Mouse (Mus musculus): ENCODE data around the gene Rcl1. TPM values are rescaled to one million over a fixed set of nuclear protein-coding genes. Genes with fewer than 3 reads are reported as not detected.

The Rcl1 gene
- polyA plus RNA-seq, 1 experiment = 19.6 TPM

- DNase-seq (ENCODE audit: low read depth) = no peak
These were observed 50.3 kb downstream of the Rcl1 start for GRCm38 (mm10) chr19:29151443-29151842.

GRCm38 (mm10) chr19:29155552-29155951 lies 54.4 kb downstream of the Rcl1 start:
- DNase-seq (ENCODE audit: low read depth) = no peak

DNA sequence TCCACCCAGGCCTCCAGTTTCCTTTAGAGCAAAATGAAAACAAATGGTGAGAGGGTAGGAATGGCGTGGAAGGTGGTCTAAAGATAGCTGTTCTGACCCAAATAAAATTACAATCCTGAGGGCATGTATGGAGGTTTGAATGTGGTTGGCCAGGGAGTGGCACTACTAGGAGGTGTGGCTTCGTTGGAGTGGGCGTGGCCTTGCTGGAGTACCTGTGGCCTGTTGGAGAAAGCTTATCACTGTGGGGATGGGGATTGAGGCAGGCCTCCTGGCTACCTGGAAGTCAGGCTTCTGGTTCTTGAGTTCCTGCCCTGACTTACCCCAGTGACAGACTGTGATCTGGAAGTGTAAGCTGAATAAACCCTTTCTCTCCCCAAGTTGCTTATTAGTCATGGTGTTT lies 55.2 kb downstream of the Rcl1 start:
- DNase-seq (ENCODE audit: low read depth) = no peak

DNA sequence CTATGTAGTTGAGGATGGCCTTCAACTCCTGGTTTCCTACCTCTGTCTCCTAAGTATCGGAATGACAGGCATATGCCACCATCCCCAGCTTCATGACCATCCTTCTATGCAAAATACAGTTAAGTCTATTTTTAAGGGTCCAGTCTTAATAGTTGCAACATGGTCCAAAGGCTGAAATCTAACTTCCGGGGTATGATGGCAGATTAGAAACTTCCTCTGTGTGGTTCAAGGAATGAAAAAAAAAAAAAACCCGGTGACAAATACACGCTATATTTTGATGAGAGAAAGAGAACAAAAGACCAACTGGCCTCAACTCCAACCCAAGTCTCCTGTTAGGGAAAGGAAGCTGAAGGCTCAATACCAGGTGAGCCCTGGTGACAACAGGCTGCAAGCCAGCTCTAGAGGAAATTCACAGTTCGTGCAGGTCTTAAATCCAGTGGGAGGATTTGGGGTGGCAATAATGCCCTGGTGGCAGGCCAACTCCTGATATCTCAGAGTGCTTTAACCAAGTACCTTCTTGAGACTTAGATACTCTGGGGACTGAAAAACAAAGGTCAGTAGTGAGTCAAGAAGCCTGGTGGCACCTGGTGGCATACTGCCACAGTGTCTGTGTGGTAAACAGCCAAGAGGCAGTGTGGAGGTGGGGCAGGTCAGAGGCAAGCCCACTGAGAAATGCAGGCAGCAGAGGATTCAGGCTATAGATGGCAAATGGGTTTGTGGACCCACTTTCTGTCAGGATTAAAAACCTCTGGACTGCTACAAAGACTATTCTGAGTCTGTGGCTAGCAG lies 56.7 kb downstream of the Rcl1 start:
- DNase-seq (ENCODE audit: low read depth) = no peak

- no peak for DNase-seq (ENCODE audit: low read depth)
These were observed 57.3 kb downstream of the Rcl1 start for GRCm38 (mm10) chr19:29158486-29158885.

- DNase-seq (ENCODE audit: low read depth) = no peak
These were observed 62.8 kb downstream of the Rcl1 start for GRCm38 (mm10) chr19:29163817-29164527.

GRCm38 (mm10) chr19:29164528-29165166 lies 63.5 kb downstream of the Rcl1 start:
- no peak for DNase-seq (ENCODE audit: low read depth)

- DNase-seq (ENCODE audit: low read depth) = no peak
These were observed 66.8 kb downstream of the Rcl1 start for GRCm38 (mm10) chr19:29167938-29168337.

- no peak for DNase-seq (ENCODE audit: low read depth)
These were observed 79.2 kb downstream of the Rcl1 start for GRCm38 (mm10) chr19:29180336-29180735.

DNA sequence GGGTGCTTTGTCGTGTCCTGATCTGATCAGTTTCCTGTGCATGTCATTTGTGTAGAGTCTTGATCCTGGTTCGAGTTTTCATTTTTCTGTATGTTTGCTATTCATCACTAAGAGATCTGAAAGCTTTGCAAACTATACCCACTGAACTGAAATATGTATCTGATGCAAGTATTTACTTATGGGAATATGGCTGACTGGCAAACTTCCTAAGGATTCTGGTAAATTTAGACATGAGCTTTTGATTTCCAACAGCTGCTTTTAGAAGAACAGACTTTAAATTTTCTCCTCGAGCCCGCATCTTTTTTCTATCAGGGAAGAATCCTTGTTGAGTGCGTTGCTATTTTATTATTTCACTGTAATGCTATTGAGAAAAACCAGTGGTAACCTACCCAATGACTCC lies 81.0 kb downstream of the Rcl1 start:
- no peak for DNase-seq (ENCODE audit: low read depth)

GRCm38 (mm10) chr19:29185122-29185521 lies 83.9 kb downstream of the Rcl1 start:
- no peak for DNase-seq (ENCODE audit: low read depth)

DNA sequence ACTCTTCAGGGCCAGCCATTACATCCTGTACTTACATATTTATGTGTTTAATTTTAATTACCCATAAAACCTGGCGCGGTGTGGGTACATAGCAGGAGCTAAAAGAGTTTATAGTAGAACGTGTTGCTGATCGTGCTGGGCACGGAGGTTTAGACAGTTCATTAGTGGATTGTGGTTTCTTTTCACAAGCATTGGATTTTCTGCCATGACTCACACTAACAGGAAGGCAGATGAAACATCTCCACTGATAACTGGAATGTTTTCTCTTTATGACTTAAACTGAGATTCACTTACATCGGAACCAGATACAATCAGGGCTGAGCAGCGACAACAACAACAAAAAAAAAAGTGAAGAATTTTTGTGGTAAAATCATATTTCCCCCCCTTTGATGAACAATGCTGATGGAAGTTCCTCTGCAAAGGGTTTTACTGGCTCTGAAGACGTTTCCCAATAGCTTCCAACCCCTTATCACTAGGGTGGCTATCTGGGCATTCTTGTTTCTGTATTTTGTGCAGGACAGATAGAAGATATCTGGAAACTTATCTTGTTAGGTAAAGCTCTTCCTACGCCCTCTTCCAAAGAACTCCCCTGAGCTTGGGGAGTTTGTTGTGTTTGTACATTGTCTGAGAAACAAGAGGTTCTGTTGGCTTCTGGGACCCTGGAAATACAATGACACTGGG lies 84.5 kb downstream of the Rcl1 start:
- no peak for DNase-seq (ENCODE audit: low read depth)

GRCm38 (mm10) chr19:29188879-29189278 lies 87.7 kb downstream of the Rcl1 start:
- DNase-seq (ENCODE audit: low read depth) = no peak

Other genes starting within 250 kb of the Rcl1 start
- gene Plpp6, start 137.4 kb upstream of the Rcl1 start, polyA plus RNA-seq (2012; rRNA removed) = 30.3 and 49.1 TPM in 2 replicates
- gene 4430402I18Rik, start 133.6 kb upstream of the Rcl1 start, polyA plus RNA-seq (2012; rRNA removed) = 10.0 and 12.4 TPM in 2 replicates
- gene Cdc37l1, start 111.0 kb upstream of the Rcl1 start, polyA plus RNA-seq (2012; rRNA removed) = 27.7 and 28.2 TPM in 2 replicates
- 102 and 125 TPM in 2 replicates for gene Ak3, start 53.4 kb upstream of the Rcl1 start, polyA plus RNA-seq (2012; rRNA removed)
- gene Jak2, start 150.5 kb downstream of the Rcl1 start, polyA plus RNA-seq (2012; rRNA removed) = 11.7 and 13.4 TPM in 2 replicates
- gene Insl6, start 224.0 kb downstream of the Rcl1 start, polyA plus RNA-seq (2012; rRNA removed) = 22.0 and 26.9 TPM in 2 replicates
- gene Rln1, start 233.3 kb downstream of the Rcl1 start, polyA plus RNA-seq (2012; rRNA removed) = not detected in 2 replicates